Mouse (Mus musculus): ENCODE measurements at regions not wholly inside any gene's neighbourhood (a gene's known extent, or its start where the extent isn't known, plus 50 kb on each side); places are given as distances from the start of the nearest gene placed in this dataset.

DNA sequence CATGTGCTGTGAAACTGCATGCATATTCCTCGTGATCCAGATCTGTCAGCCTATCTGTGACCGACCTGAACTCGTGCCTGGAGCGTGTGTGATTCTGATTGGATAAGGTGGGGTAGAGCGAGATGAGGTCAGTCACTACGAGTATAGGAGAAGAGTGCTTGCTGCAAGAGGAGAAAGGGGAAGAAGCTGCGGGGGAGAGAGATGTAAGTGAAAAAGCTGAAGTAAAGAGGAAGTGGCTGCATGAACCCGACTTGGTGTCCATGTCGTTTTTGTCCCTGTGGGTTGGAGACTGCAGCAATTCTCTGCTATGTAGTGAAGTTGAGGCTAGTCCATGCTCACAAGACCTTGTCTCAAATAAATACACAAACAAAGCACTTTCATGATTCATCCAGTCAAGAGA lies 237.1 kb downstream of the Ddx10 start:
- TF ChIP-seq GATA1 (IDR thresholded peaks at IDR 0.05; ENCODE audit: borderline replicate concordance, low read length) (no peak), FLI1 (IDR thresholded peaks at IDR 0.05; ENCODE audit: low read length) (no peak)

All from megakaryocyte, embryonic 14.5 days (primary cell).